Mouse (Mus musculus) stomach, postnatal 0 days (tissue): Measurements from ENCODE around the gene Ngef.

Source experiments
- CTCF ChIP-seq: IDR thresholded peaks from 2 replicates; pipeline ENCODE4 v1.5.1; 2016; ENCODE audit warnings: antibody characterized with exemption, low read depth, mild to moderate bottlenecking, moderate library complexity
- EP300 ChIP-seq: optimal IDR thresholded peaks from 2 replicates; pipeline ENCODE3; 2016; ENCODE audit warnings: antibody characterized with exemption

- TF ChIP-seq EP300 (no peak), CTCF (no peak)
Measured at GRCm38 (mm10) chr1:87600533-87600932, 26.9 kb upstream of the Ngef start.
